Mouse (Mus musculus) megakaryocyte, adult 5-6 weeks (primary cell): ENCODE data around the gene Csad. TPM values are rescaled to one million over a fixed set of nuclear protein-coding genes. Genes with fewer than 3 reads are reported as not detected.
"Not testable (repeated sequence)": the region's sequence is repeated elsewhere in the genome, so short reads cannot be mapped to it uniquely, and the experiment has no call there.

Experiments used
- ATAC-seq: 2 replicates; pipeline ENCODE4 v1.8.0; 2016; ENCODE audit warnings: mild to moderate bottlenecking, inconsistent platforms; ENCODE audit not compliant: poor library complexity, severe bottlenecking
- total RNA-seq, 2 experiments: library from RNA; stranded (forward) in 1 of 2; stranded (reverse) in 1 of 2; fragments of 153-499, 151-499 nt in 1 of 2; fragments of 221-1000, 200-1000 nt in 1 of 2; gene quantifications; 2 replicates each; pipeline versions ENCODE4 v1.2.3 to v1.2.4; 2015 to 2017

The Csad gene
- total RNA-seq, 2 experiments from 2014 or later = 8.6 to 9.3 TPM

DNA sequence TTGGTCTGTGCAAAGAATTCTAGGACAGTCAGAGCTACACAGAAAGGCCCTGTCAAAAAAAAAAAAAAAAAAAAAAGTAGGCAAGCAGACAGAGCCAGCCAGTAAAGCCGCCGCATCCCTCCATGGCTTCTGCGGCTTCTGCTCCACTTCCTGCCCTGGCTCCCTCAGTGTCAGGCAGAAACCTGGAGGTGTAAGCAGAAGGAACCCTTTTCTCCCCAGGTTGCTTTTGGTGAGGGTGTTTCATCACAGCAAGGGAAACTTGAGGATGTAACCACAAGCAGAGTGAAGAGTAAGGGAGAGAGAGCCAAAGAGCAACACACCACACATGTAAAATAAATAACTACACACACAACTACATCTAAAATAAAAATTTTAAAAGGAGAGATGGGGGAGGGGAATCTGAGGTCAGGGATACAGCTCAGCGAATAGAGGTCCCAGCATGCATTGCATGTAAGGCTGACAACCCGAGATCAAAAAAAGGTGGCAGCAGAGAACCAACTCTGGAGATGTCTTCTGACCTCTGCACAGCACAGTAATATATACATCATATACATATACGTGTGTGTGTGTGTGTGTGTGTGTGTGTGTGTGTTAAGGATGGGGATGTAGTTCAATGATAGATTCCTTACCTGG lies 38.9 kb downstream of the Csad start:
- peak; percentile 63; the same call in 1 of the 2 replicates for ATAC-seq

DNA sequence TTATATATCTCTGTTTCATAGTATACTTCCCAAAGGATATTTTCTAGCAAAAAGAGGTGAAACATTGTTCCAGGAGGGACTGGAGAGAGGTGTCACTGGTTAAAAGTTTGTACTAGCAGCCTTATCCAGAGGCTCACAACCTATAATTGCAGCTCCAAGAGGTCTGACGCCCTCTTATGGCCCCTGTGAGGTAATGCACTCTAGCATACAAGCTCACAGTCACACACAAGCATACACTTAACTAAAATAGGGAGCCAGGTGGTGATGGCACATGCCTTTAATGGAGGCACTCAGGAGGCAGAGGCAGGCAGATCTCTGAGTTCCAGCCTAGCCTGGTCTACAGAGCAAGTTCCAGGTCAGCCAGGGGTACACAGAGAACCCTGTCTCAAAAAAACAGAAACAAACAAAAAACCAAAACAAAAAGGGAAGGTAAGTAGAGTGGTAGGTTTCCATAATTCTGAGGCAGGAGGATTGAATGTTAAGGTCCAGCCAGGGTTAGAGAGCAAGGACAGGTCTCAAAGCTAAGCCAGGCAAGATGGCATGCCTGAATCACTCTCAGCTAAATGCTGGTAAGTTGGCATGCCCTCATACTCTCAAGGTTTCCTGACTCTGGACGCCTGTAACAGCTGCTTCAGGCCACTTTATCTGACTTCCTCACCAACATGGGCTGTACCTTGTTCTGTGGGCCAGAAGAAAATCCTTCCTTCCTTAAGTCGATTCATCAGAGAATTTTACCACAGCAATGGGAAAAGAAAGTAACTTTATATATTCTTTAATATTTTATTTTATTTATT lies 40.4 kb downstream of the Csad start:
- ATAC-seq = no peak

DNA sequence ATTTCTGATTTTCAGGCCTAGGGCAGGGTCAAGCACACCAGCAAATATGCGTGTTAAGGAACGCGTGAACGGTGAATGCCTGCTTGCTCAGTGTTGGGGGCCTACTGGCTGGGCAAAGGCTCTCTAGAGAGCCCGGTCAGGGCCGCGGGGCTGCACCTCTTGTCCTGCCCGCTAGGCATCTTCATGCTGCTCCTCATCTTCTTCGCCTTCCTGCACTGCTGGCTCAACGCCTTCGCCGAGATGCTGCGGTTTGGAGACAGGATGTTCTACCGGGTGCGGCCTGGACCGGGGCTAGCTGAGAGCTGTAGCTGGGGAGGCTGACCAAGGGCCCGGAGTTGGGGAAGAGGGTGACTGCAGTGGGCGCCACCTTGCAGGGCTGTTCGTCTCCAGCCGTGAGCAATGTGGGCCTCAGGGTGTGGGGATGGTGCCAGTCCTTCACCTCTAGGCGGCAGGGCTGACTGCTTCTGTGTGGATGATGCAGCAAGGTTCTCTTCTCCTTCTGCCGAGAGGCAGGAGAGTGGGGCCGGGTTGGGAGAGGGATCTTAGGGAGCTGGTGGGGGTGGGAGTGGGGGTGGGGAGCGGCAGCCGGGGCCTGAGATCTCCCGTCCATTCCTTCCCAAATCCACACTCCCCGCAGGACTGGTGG lies 44.0 kb downstream of the Csad start:
- ATAC-seq = peak; percentile 24; the same call in 1 of the 2 replicates

DNA sequence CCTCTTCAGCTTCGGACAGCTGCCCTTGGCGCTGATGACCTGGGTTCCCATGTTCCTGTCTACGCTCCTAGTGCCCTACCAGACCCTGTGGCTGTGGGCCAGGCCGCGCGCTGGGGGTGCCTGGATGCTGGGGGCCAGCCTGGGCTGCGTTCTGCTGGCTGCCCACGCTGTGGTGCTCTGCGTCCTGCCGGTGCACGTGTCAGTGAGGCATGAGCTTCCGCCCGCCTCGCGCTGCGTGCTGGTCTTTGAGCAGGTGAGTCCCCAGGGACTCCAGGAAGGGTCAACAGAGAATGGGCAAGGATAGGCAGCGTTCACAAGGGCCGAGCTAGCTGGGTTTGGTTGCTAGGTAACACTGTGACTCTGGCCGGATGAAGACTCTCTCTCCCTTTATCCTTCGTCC lies 47.7 kb downstream of the Csad start:
- ATAC-seq = no peak

DNA sequence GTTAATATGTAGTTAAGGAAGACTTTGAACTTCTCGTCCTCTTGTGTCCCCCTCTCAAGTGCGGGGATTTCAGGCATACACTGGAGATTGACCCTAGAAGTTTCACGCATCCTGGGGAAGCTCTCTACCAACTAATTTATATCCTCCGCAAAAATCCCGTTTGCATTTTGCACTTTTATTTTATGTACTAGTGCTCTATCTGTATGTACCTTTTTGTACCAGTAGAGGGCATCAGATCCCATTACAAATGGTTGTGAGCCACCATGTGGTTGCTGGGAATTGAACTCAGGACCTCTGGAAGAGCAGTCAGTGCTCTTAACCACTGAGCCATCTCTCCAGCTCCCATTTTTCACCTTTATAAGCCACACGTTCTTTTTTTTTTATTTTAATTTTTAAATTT lies 49.5 kb downstream of the Csad start:
- ATAC-seq = not testable (repeated sequence)

DNA sequence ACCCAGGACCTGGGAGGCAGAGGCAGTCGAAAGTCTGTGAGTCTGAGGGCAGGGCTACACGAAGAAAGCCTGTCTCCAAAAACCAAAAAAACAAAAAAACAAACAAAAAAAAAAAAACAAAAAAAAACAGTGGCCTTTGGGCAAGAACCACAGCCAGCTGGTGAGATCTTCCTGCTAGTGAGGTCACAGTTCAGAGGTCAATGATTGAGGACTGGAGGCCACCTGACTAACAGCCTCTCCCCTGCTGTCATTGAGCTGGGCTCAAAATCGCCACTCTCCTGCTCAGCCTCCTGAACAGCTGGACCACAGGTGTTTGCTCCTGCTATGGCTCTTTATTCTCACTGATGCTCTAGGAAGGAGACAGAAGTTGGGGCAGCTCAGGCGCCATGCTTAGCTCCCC lies 51.9 kb downstream of the Csad start:
- ATAC-seq = no peak

DNA sequence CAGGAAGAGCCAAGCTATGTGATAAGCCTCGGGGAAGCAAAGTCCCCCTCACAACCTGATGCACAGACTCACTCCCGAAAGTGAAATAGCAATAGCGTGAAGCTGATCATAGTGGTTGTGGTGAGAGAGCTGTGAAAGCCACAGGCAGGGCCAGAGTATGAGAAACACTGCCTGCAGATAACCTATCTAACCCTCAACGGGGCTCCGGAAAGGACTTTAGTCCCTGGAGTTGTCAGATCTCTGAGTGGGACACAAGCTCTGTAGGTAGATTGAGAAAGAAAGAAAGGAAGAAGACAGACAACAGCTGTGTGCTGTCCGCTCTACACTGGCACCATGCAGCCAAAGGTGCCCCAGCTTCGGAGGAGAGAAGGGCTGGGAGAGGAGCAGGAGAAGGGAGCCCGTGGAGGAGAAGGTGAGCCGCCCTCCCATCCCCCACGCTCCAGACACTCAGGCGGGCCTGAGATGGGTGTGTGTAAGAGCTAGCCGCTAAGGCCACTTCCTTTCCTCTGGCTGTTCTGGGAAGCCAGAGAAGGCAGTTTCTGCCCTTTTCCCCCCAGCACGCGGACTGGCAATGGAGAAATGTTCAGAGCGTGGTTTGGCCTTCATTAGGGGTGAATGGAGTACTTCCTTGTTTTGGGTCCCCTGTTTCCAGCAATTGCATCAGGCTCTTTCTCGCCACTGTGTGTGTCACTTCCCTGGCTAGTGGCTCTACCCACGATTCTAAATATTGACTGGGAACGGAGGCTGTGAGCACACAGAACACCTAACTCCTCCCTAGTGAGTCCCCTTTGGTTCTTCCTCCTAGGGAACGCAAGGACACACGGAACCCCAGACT lies 54.0 kb downstream of the Csad start, which contains the start of gene Soat2:
Soat2 (plus strand) TSS at position 226 of the 835 bp plus-strand sequence.
- ATAC-seq = peak; percentile 92

DNA sequence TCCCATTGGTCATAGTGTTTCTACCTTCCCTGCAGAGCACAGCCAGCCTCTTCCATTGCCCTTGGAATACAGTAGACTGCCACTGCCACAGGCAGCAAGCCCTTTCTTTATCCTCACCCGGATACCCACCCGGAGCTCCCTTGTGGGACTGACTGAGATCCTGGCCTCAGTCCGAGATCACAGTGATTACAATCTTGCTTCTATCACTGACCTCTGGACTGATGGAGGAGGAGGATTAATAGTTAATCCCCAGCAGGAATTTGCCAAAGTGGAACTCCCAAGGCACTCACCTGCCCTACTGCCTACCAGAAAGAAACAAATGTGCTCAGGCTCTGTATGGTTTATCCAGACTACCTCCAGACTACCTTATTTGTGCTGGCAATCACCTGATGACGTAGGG lies 55.0 kb downstream of the Csad start:
- ATAC-seq = no peak

DNA sequence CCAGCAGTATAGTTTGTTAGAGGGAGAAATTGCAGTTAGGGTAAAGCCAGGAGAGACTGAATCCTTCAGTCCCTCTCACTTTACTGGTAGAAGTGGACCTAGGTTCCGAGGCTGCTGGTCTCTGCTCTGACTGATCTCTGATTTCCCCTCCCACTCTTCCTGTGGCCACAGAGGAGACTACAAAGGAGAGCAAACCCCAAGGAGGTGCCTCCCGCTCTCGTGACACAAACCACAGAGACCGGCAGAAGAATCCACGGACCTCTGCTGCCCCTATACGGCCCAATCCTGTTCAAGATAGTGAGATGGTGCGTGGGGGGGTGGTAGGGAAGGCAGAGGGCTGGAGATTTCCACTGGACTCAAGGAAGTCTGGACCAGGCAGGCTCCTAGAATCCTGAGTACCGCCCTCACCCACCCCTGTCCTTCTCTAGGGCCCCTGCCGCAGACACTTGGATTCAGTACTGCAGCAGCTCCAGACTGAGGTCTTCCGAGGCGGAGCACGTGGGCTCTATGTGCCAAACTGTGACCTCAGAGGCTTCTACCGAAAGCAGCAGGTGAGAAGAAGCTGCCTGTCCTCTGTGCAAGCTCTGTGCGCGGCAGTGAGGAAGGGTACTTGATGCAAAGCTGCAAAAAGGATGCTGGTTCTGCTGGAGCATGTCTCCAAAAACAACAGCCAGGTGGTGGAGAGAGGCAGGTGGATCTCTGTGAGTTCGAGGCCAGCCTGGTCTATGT lies 56.7 kb downstream of the Csad start:
- ATAC-seq = no peak

DNA sequence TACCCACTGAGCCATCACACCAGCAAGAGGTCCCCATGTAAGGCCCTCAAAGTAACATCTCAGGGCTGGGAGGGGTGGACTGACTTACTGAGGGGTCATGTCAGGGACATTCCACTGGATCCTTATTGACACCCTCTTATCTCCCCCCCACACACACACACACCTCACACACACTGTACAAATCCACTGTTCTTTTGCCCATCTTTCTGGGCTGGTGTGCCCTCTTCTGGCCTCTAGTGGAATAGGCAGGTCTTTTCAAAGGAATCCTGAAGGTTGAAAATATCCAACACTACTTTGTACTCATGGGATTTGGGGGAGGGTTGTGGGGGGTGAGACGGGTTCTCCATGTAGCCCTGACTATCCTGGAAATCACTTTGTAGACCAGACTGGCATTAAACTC lies 57.6 kb downstream of the Csad start:
- peak; percentile 23; the same call in 1 of the 2 replicates for ATAC-seq

DNA sequence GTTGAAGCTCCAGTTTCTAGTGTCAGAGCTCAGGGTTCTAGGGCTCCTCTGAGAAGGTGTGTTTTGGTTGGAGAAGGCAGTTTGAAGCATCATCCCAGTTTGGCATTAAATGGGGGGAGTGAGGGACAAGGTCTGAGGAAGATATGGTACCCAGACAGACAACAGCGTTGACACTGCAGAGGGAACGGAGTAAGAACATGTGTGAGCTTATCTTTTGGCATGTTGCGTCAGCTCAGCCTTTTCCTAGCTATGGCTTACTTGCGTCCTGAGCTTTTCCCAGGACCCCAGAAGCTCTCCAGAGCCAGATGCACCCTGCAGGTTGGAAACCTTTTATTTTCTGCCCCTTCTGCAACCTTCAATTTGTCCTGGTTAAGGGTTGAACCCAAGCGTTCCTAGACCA lies 58.4 kb downstream of the Csad start:
- ATAC-seq = no peak

DNA sequence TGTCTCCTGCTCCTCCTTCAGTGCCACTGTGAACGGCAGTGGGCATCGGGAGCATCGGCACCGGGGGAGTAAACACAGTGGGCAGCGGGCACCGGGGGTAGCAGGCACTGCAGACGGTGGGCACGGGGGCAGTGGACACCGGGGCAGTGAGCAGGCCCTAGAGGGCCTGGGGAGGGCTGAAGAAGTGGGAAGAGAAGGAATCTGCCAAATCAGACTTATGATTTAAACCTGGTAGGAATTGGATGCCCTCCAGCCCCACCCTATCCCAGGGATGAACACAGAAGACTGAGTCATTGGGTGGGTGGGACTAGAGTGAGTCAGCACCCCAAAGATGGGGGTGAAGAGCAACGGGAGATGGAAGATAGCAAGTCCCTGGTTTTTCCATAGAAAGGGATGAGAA lies 59.2 kb downstream of the Csad start:
- ATAC-seq = no peak

DNA sequence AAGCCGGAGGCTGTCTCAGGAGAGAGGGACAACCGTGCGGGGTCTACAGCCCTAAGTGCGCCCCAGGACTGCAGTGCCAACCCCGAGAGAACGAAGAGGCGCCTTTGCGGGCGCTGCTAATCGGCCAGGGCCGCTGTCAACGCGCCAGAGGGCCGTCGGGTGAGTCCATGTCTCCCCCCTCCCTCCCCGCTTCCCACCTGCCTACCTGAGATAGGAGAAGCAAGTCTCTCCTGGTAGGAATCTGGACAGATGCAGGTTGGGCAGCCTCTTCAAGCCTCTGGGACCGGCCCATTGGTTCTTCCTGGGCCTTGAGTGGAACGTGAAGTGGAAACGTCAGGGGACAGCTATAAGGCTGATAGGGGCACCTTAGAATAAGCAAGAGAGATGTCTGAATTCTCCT lies 59.8 kb downstream of the Csad start:
- ATAC-seq = no peak

DNA sequence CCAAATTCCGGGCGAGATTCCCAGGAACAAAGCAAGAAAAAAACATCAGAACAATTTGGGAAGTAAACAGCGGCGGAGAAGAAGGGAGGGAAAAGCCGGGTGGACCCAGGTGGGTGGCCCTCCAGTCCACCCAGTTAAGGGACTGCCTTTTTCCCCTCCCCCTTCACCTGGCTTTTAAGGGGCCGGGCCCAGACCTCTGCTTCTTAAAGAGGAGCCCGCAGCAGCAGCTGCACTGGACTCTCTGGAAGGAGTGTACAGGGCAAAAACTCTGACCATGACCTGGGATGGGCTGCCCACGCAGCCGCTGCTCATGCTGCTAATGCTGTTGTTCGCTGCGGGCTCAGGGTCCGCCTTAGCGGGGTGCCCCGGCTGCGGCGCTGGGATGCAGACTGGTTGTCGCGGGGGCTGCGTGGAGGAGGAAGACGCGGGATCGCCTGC lies 60.2 kb downstream of the Csad start, which contains the start of gene Igfbp6:
Igfbp6 (plus strand) TSS at position 89 of the 438 bp plus-strand sequence.
- no peak for ATAC-seq

DNA sequence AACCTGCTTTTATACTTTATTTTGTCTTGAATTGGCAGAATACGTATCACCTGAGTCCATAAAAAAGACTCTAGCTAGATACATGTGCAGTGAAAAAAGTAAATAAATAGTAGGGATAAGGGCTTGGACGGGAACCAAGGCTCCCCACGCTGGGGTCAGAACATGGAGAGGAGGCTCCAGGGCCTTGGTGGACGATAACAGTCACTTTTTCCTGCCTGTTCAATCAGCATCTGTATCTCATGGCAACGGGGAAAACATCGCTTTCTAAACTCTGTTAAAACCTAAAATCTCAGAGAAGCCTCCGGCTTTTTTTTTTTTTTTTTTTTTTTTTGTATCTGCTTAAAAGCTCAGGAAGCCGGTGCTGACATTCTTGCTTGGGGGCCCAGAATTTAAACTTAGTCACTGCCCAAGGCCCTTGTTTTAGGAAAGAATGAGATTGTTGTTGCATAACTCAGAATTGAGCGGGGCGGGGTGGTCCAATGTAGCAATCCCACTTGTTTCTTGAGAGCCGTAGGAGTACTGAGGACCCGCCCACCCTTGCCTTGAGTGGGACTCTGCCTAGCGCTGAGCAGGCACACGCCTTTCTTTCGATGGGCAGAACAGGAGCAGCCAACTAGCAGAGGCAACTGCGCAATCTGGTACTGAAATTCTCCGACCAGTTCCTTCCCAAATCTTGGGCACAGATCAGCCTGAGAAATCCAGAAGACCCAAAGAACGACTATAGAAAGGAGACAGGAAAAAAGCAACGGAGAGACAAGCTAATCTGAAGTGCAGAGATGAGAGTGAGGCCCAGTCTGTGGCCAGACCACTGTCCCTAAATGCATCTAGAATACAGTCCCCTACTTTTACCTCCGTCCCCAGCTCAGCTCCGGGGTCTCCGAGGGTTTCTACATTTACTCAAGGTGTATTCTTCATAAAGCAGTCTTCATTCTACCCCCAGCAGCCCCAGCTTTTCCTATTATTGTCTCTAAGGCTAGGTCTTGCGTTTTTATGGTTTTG lies 61.3 kb downstream of the Csad start:
- ATAC-seq = peak; percentile 76

DNA sequence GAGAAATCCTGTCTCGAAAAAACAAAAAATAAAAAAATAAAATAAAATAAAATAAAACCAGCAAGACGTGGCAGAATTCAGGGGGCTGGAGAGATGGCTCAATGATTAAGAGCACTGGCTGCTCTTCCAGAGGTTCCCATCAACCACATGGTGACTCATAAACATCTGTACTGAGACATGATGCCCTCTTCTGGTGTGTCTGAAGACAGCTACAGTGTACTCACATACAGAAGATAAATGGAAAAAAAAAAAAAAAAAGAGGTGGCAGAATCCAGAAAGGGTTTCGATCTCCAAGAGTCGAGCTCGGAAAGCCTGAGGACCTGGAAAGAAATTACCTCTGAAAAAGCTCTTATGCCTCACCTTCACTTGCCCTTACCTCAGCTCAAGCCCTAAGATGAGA lies 63.4 kb downstream of the Csad start:
- no peak for ATAC-seq

DNA sequence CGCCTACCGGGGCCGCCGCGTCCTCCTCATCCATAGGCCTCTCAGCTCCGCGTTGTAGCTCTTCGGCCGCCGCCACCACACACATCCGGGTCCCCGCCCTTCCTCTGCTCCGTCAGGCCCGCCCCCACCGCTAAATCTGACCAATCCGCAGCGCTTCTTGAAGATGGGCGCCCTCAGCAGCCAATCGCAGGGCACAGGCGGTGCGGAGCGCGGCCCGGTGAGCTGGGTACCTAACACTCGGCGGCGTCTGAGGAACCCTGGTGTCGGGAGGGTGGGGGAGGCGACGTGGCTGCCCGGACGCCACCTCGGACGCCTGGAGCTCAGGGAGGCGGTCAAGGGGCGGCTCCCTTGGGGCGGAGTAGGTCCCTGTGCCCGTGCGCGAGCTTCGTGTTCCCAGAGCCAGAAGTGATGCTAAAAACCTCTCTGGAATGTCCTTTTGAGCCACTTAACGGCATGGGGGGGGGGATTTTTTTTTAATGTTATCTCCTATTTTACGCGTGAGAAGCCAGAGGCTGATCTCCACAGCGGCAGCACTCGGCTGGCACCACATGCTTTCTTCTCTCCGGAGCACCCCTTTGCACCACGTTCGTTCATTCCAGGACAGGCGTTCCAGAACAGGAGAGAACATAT lies 68.3 kb downstream of the Csad start, which contains the start of gene Spryd3:
Spryd3 (minus strand) TSS at position 106 of the 630 bp plus-strand sequence.
- peak; percentile 100 for ATAC-seq

DNA sequence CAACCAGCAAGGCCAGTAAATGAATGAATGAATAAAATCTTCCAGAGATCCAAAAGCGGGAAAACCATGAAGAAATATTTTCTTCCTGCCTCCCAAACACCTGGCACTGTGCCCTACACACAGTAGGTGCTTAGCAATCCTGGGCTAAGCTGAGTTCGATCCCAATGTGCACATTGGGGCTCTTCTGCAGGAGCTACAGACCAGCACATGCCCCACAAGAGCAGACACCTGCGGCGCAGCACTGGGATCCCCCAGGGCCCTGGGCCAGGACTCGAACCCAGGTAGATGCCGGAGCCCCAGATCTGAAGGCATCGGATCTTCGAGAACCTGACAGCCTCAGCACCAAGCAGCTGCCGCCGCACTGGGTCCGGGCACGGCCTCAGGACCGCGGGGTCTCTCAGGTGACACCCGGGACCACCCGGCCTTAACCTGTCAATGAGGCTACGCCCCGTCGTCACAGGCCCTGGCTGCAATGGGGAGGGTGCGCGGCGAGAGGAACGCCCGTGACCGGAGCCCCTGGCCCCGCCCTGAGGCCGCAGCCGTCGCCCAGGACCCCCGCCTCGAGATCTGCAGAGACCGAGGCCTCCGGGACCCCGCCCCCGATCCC lies 68.9 kb downstream of the Csad start:
- no peak for ATAC-seq
